Mouse (Mus musculus): Measurements from ENCODE around the gene Zfp651.

GRCm38 (mm10) chr9:121752774-121753173 is 6.4 kb upstream of the Zfp651 start:
- TF ChIP-seq E2F4 (IDR thresholded peaks at IDR 0.05; ENCODE audit: insufficient read depth) (no peak), POLR2A (IDR thresholded peaks at IDR 0.05; ENCODE audit: insufficient read length, low read depth) (no peak), POLR2AphosphoS2 (IDR thresholded peaks at IDR 0.05; ENCODE audit: insufficient read length, low read depth) (no peak), MYOG (IDR thresholded peaks at IDR 0.05; ENCODE audit: control insufficient read depth in 1 of 3, insufficient read depth in 1 of 3, insufficient read length in 2 of 3, low read depth in 2 of 3) (no peak)

Data from myocyte (in vitro differentiated cells).